Mouse (Mus musculus) kidney, postnatal 25 days (tissue): ENCODE data around the gene Wdr93.

ENCODE experiments used
- DNase-seq, 2 experiments: peaks; one replicate each; pipeline ENCODE4 v3.0.0; 2021; ENCODE audit warnings: mixed read lengths in 2 of 2

The Wdr93 gene

GRCm38 (mm10) chr7:79802037-79802436, 59.1 kb downstream of the Wdr93 start:
- no peak for DNase-seq

- DNase-seq, result peak; percentile 71 to 80
These were observed 60.9 kb downstream of the Wdr93 start for GRCm38 (mm10) chr7:79803887-79804286.

- DNase-seq, result no peak
These were observed 65.6 kb downstream of the Wdr93 start for GRCm38 (mm10) chr7:79808561-79808960.

- peak; percentile 72 to 88 for DNase-seq
These were observed 67.9 kb downstream of the Wdr93 start, which contains the start of gene Mesp2 for GRCm38 (mm10) chr7:79810611-79811506. TSS of gene Mesp2 (plus strand) at chr7:79810727.

GRCm38 (mm10) chr7:79813409-79813808, 70.4 kb downstream of the Wdr93 start:
- DNase-seq, result no peak

- no peak for DNase-seq
These were observed 75.4 kb downstream of the Wdr93 start for GRCm38 (mm10) chr7:79818321-79818720.

- DNase-seq, result no peak
These were observed 76.6 kb downstream of the Wdr93 start for GRCm38 (mm10) chr7:79819515-79819914.

GRCm38 (mm10) chr7:79819996-79820395, 77.0 kb downstream of the Wdr93 start:
- DNase-seq, result no peak

- no peak for DNase-seq
These were observed 79.2 kb downstream of the Wdr93 start for GRCm38 (mm10) chr7:79822092-79822695.

- DNase-seq, result peak; percentile 77 to 88
These were observed 85.4 kb downstream of the Wdr93 start for GRCm38 (mm10) chr7:79828341-79828740.

- DNase-seq, result no peak
These were observed 88.2 kb downstream of the Wdr93 start for GRCm38 (mm10) chr7:79831145-79831544.

- DNase-seq, result peak; percentile 58 to 65
These were observed 88.6 kb downstream of the Wdr93 start for GRCm38 (mm10) chr7:79831585-79831984.

GRCm38 (mm10) chr7:79832980-79833379, 90.0 kb downstream of the Wdr93 start:
- DNase-seq, result no peak

- no peak for DNase-seq
These were observed 92.2 kb downstream of the Wdr93 start for GRCm38 (mm10) chr7:79835196-79835595.
